Mouse (Mus musculus): ENCODE data around the gene Ercc1. TPM values are rescaled to one million over a fixed set of nuclear protein-coding genes. Genes with fewer than 3 reads are reported as not detected.

Ercc1 gene
- polyA plus RNA-seq, 1 experiment from 2014 or later, result 19.1 TPM

GRCm38 (mm10) chr7:19403731-19404296, 59.2 kb downstream of the Ercc1 start, which contains the start of gene Klc3:
TSS of gene Klc3 (minus strand) at chr7:19404104.
- Histone ChIP-seq H3K27me3 (peaks cover 74% of the 10 kb centered on the region), H3K9ac (peak within 1 kb of the TSS; percentile 64), H3K4me2 (peak within 1 kb of the TSS; percentile 93), H3K4me1 (replicated peaks) (peaks cover 28% of the 10 kb centered on the region), H3K4me3 (replicated peaks) (peak within 1 kb of the TSS; percentile 64), H3K9me3 (replicated peaks) (peaks cover 8% of the 10 kb centered on the region), H3K36me3 (no peaks in the 10 kb centered on the region), H3K27ac (no peak within 1 kb of the TSS)
- ATAC-seq (ENCODE audit: low read depth) (peak; percentile 69), DNase-seq (peak; percentile 71)
- WGBS (ENCODE audit: insufficient replicate concordance), result 1% methylated on average over 60 of the region's 62 CpGs

- ATAC-seq (ENCODE audit: low read depth) (no peak), DNase-seq (no peak)
- no peak within 1 kb of the TSS for H3K27ac ChIP-seq
- H3K27me3 ChIP-seq, result peaks cover 68% of the 10 kb centered on the region
- H3K4me2 ChIP-seq, result peak within 1 kb of the TSS; percentile 93
- H3K9me3 ChIP-seq (replicated peaks), result peaks cover 8% of the 10 kb centered on the region
- H3K4me3 ChIP-seq (replicated peaks), result peak within 1 kb of the TSS; percentile 64
- no peaks in the 10 kb centered on the region for H3K36me3 ChIP-seq
- H3K9ac ChIP-seq, result peak within 1 kb of the TSS; percentile 64
- peaks cover 23% of the 10 kb centered on the region for H3K4me1 ChIP-seq (replicated peaks)
- 43% methylated on average over 7 of the region's 7 CpGs for WGBS (ENCODE audit: insufficient replicate concordance)
Observed at GRCm38 (mm10) chr7:19404476-19404875, 59.9 kb downstream of the Ercc1 start, which contains the start of gene Ckm. TSS of gene Ckm (plus strand) at chr7:19404776.

- peaks cover 19% of the 10 kb centered on the region for H3K4me1 ChIP-seq (replicated peaks)
- H3K4me2 ChIP-seq, result peak overlapping the region; percentile 36
- H3K36me3 ChIP-seq, result no peaks in the 10 kb centered on the region
- ATAC-seq (ENCODE audit: low read depth) (peak; percentile 52), DNase-seq (peak; percentile 66)
- H3K4me3 ChIP-seq (replicated peaks), result no peak overlapping the region
- H3K27me3 ChIP-seq, result peaks cover 59% of the 10 kb centered on the region
- WGBS (ENCODE audit: insufficient replicate concordance), result 3% methylated on average over 19 of the region's 19 CpGs
- H3K9ac ChIP-seq, result peak overlapping the region; percentile 44; the same call in 1 of the 2 replicates
- H3K9me3 ChIP-seq (replicated peaks), result peaks cover 8% of the 10 kb centered on the region
- no peak overlapping the region for H3K27ac ChIP-seq
Observed at GRCm38 (mm10) chr7:19405417-19405816, 60.8 kb downstream of the Ercc1 start.

MicroRNAs within 50 kb of the gene (microRNA counts, 519-probe panel; counts per million panel counts)
- 114 counts per million for microRNA mmu-miR-343

Small RNAs within 50 kb of the gene (microRNA-seq; reads per million reads assigned to microRNA genes)
- gene Mir343, result not detected

Other genes with a start within 250 kb of the Ercc1 start
- 0.17 and 0.30 TPM in 2 replicates for gene Gm4969, start 226.4 kb upstream of the Ercc1 start, polyA plus RNA-seq (2015; fragmentation: Nextera tagmentation; extraction: Ambion mirVana)
- gene Fbxo46, start 224.9 kb upstream of the Ercc1 start, polyA plus RNA-seq (2015; fragmentation: Nextera tagmentation; extraction: Ambion mirVana), result 5.6 and 6.4 TPM in 2 replicates
- 4.0 and 4.3 TPM in 2 replicates for gene Qpctl, start 195.5 kb upstream of the Ercc1 start, polyA plus RNA-seq (2015; fragmentation: Nextera tagmentation; extraction: Ambion mirVana)
- 85.9 and 89.4 TPM in 2 replicates for gene Snrpd2, start 195.1 kb upstream of the Ercc1 start, polyA plus RNA-seq (2015; fragmentation: Nextera tagmentation; extraction: Ambion mirVana)
- gene Gipr, start 178.7 kb upstream of the Ercc1 start, polyA plus RNA-seq (2015; fragmentation: Nextera tagmentation; extraction: Ambion mirVana), result 0.17 and 0.28 TPM in 2 replicates
- 3.6 and 4.4 TPM in 2 replicates for gene Eml2, start 168.4 kb upstream of the Ercc1 start, polyA plus RNA-seq (2015; fragmentation: Nextera tagmentation; extraction: Ambion mirVana)
- gene Gpr4, start 132.2 kb upstream of the Ercc1 start, polyA plus RNA-seq (2015; fragmentation: Nextera tagmentation; extraction: Ambion mirVana), result 0.31 and 0.48 TPM in 2 replicates
- gene Opa3, start 116.4 kb upstream of the Ercc1 start, polyA plus RNA-seq (2015; fragmentation: Nextera tagmentation; extraction: Ambion mirVana), result 17.3 and 18.8 TPM in 2 replicates
- 45.6 and 46.7 TPM in 2 replicates for gene Vasp, start 73.0 kb upstream of the Ercc1 start, polyA plus RNA-seq (2015; fragmentation: Nextera tagmentation; extraction: Ambion mirVana)
- gene Ppm1n, start 64.7 kb upstream of the Ercc1 start, polyA plus RNA-seq (2015; fragmentation: Nextera tagmentation; extraction: Ambion mirVana), result not detected in 2 replicates
- gene Rtn2, start 62.2 kb upstream of the Ercc1 start, polyA plus RNA-seq (2015; fragmentation: Nextera tagmentation; extraction: Ambion mirVana), result 4.0 and 4.1 TPM in 2 replicates
- 0.03 TPM in 1 of 2 replicates, not detected in the other for gene Fosb, start 34.7 kb upstream of the Ercc1 start, polyA plus RNA-seq (2015; fragmentation: Nextera tagmentation; extraction: Ambion mirVana)
- gene Cd3eap, start 14.7 kb downstream of the Ercc1 start, polyA plus RNA-seq (2015; fragmentation: Nextera tagmentation; extraction: Ambion mirVana), result 15.0 and 16.3 TPM in 2 replicates
- 1.1 and 1.2 TPM in 2 replicates for gene Ppp1r13l, start 15.0 kb downstream of the Ercc1 start, polyA plus RNA-seq (2015; fragmentation: Nextera tagmentation; extraction: Ambion mirVana)
- 8.6 and 9.9 TPM in 2 replicates for gene Ercc2, start 37.2 kb downstream of the Ercc1 start, polyA plus RNA-seq (2015; fragmentation: Nextera tagmentation; extraction: Ambion mirVana)
- 0.31 and 0.70 TPM in 2 replicates for gene Klc3, start 59.3 kb downstream of the Ercc1 start, polyA plus RNA-seq (2015; fragmentation: Nextera tagmentation; extraction: Ambion mirVana)
- gene Ckm, start 60.0 kb downstream of the Ercc1 start, polyA plus RNA-seq (2015; fragmentation: Nextera tagmentation; extraction: Ambion mirVana), result 0.82 and 1.6 TPM in 2 replicates
- gene Mark4, start 114.0 kb downstream of the Ercc1 start, polyA plus RNA-seq (2015; fragmentation: Nextera tagmentation; extraction: Ambion mirVana), result 1.3 and 1.6 TPM in 2 replicates
- gene Exoc3l2, start 118.6 kb downstream of the Ercc1 start, polyA plus RNA-seq (2015; fragmentation: Nextera tagmentation; extraction: Ambion mirVana), result 0.83 and 1.0 TPM in 2 replicates
- 1.3 TPM in 2 replicates for gene Bloc1s3, start 163.6 kb downstream of the Ercc1 start, polyA plus RNA-seq (2015; fragmentation: Nextera tagmentation; extraction: Ambion mirVana)
- 39.5 and 45.2 TPM in 2 replicates for gene Trappc6a, start 163.6 kb downstream of the Ercc1 start, polyA plus RNA-seq (2015; fragmentation: Nextera tagmentation; extraction: Ambion mirVana)
- not detected in 2 replicates for gene Nkpd1, start 173.1 kb downstream of the Ercc1 start, polyA plus RNA-seq (2015; fragmentation: Nextera tagmentation; extraction: Ambion mirVana)
- gene Ppp1r37, start 218.3 kb downstream of the Ercc1 start, polyA plus RNA-seq (2015; fragmentation: Nextera tagmentation; extraction: Ambion mirVana), result 7.8 and 8.3 TPM in 2 replicates
- gene Zfp296, start 232.5 kb downstream of the Ercc1 start, polyA plus RNA-seq (2015; fragmentation: Nextera tagmentation; extraction: Ambion mirVana), result 1.3 and 1.5 TPM in 2 replicates
- 84.9 and 92.7 TPM in 2 replicates for gene Gemin7, start 232.8 kb downstream of the Ercc1 start, polyA plus RNA-seq (2015; fragmentation: Nextera tagmentation; extraction: Ambion mirVana)